Mouse (Mus musculus) gonadal fat pad, adult 2 months (tissue): ENCODE measurements around the gene Elane. TPM values are rescaled to one million over a fixed set of nuclear protein-coding genes. Genes with fewer than 3 reads are reported as not detected.

Experiments used
- DNase-seq: peaks from one replicate; pipeline ENCODE4 v3.0.0-alpha.2; 2012; ENCODE audit warnings: low read depth
- polyA plus RNA-seq: library from polyadenylated mRNA; depleted of rRNA; stranded (reverse); fragments of >200 nt; gene quantifications from 2 replicates; pipeline ENCODE4 v1.2.3, GENCODE M21; 2012

Gene Elane
- polyA plus RNA-seq, 1 experiment, result 0.74 TPM

GRCm38 (mm10) chr10:79858416-79859074 is 27.5 kb upstream of the Elane start:
- no peak for DNase-seq

- DNase-seq, result no peak
Measured at GRCm38 (mm10) chr10:79859116-79859515, 26.9 kb upstream of the Elane start.

DNA sequence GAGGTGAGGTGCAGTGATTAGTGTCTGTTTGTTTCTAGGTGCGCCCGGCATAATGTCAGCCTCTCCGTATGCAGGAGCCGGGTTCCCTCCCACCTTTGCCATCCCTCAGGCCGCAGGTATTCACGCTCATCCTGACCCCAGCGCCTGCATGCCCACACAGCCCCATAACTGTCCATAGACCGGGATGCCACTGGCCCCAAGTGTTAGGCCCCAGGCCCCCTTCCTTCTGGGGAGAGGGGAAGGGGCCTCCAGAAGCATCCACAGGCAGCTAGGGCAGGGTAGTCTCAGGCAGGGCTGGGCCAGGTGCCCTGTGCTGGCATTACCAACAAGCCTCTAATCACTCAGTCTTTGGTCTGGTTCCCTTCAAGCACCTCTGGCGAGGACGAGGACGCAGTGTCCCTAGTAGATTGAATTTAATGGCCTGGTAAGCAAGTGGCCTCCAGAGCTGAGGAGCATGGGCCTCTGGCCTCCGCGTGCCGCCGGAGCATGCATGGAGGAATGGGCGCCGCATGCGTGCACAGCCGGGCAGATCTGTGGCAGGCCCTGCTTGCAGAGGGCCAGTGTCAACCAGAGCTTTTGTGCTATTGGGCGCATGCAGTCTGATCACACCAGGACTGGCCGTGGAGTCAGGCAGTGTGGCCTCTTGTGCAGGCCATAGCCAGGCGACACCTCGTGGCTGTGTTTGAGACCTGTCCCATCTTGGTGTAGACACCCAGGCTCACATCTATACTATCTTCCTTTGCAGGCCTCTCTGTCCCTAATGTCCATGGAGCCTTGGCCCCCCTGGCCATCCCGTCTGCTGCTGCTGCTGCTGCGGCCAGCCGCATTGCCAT is 25.8 kb upstream of the Elane start:
- no peak for DNase-seq

DNA sequence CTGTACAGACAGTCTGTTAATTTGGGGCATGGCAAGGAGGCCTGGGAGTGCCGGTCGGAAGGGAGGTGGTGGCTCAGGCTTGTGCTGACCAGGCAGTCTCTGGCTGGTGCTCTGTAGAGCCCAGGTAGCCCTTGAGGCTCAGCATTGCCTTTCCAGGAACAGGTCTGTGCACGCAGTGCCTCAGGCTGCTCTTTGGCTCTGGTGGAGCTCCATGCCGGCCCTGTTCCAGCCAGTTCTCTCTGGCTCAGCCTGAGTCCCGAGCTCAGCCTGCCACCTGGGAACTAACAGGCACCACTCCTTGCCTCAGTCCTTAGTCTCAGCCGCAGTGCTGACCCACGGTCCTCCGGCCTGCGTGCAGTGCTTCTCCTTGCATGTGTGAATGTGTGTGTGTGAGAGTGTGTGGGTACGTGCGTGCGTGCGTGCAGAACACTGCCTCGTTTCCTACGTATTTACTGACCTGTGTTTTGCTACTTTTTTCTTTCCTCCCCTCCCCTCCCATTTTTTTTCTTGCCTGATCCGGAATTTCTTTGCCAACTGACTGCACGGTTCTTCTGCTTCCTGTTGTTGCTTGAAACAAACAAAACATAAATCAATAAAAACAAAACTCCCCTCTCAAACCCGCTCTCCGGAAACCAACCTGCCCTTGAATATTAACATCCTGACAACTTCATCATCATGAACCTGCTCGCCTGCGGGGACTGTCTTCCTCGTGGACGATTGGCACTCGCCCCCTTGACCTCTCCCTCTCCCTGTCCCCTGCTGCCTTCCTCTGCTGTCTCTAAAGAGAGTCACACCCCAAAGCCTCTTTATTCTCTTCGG is 24.6 kb upstream of the Elane start:
- peak; percentile 82 for DNase-seq

GRCm38 (mm10) chr10:79862049-79862788 is 23.8 kb upstream of the Elane start:
- no peak for DNase-seq

- no peak for DNase-seq
Measured at GRCm38 (mm10) chr10:79862925-79863324, 23.1 kb upstream of the Elane start.

- DNase-seq, result no peak
Measured at GRCm38 (mm10) chr10:79864351-79865188, 21.5 kb upstream of the Elane start.

DNA sequence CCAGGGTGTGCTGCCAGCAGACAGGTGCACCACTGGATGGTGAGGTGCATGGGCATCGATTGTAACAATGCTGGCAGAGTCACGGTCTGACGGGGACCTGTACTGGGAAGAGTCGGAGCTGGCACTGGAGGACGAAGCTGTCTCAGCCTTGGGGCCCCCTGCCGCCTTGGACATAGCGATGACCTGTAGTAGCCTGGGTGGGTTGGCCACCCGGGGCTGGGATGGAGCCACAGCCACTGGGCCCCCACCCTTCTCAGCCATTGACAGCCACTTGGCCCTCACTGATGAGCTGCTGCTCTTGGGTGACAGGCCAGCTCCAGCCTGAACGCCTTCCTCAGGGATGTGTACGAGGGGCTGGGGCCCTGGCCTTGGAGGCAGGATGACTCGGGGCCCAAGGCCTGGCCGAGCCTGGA is 20.9 kb upstream of the Elane start:
- DNase-seq, result no peak

DNA sequence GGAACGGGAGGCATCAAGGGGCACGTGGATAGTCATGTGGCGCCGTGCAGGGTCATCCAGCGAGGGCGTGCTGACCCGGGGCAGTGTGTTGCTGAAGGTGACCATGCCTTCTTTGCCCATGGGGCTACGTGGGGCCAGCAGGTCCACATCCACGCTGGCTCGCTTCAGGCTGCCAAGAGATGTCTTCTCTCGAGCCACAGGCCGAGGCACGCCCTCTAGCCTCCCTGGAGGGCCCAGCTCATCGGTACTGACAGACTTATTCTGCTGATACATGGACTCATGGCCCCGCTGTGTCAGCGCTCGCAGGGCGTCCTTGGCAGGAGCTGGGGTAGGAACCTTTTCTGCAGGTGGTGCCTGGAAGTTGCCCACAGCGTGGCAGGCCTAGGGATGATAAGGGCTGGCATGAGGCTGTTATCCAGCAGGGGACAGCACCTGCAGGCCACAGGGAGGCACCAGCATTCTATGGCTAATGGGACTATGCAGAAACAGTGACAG is 20.2 kb upstream of the Elane start:
- no peak for DNase-seq

DNA sequence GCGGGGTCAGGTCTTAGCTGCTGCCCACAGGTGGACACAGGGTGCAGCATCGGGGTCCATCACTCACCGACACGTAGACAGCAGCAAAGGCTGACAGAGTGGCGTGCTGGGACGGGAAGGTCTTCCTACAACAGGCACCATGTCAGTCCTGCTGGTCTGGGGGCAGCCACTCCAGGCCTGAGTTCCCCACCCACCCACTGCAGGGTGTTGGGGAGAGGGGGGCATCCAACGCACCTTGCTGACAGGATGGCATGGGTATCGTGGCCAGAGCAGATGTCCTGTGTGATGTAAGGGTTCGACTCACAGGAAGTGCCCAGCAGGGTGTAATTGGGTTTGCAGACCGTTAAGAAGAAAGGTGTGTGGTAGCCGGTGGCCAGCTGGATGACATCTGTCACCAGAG is 19.4 kb upstream of the Elane start:
- no peak for DNase-seq

- DNase-seq, result no peak
Measured at GRCm38 (mm10) chr10:79871845-79872244, 14.2 kb upstream of the Elane start.

DNA sequence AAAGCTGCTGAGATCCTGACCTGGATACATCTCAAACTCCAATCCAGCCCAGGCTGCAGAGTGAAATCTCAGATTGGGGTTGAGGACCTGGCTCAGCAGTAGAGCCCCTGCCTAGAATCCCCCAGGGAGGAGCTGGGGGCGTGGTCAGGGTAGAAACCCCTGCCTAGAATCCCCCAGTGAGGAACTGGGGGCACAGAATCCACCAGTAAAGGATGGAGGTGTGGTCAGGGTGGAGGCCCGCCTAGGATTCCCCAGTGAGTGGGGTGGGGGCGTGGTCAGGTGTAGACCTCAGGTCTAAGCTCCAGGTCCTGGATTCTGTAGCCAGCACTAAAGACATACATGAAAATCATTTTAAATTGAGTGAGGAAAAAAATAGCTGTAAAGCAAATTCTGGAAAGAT is 13.2 kb upstream of the Elane start:
- no peak for DNase-seq

- no peak for DNase-seq
Measured at GRCm38 (mm10) chr10:79873313-79873712, 12.7 kb upstream of the Elane start.

DNA sequence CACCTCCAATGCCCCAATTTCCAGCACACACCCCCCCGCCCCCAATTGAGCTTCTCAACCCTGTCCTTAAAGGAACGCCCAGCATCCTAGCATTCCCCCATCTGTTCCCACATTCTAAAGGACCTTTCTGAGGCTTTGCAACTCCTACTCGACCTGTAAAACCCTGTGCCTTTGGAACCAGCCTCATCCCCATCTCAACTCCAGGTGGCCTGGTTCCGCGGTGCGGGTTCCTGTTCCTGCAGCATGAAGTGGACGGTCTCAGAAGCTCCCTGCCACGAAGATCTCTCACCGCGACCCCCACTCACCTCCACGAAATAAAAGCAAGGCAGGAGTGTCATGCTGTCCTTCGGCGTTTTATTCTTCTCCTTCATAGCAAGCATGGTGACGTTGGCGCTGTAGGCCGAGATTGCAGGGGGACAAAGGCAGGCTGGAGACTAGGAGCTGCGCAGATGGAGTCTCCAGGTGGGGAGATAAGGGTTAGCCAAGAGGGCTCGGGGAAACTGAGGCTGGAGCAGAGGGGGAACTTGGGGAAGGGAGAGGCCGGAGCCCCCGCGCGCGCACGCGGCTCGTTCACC is 12.2 kb upstream of the Elane start:
- DNase-seq, result no peak

DNA sequence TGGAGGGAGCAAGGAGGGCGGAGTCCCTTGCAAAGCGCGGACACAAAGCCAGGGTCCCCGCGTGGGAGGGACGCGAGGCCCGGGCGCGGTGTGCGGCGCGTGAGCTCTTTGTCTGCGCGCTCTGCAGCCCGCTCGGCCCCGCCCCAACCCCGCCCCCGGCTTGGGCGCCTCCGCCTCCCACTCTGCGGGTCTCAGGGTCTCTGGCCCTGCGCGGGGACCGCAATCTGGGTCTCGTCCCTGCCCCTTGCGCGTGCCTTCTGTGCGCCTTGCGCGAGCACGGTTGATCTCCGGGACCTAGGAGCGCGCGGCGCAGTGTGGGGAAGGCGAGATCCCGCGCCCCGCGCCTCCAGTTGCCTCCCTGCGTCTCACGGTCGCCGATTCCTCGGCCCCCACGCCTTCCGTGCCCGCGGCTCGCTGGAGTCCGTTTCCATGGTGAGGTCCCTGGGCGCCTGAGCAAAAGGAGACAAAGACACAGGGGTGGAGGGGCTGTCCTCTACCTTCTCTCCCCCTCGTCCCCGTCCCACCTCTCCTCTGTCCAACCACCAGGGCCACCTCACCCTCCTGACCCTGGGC is 11.7 kb upstream of the Elane start, which contains the start of the genes Prtn3 and Plppr3:
Gene Prtn3, plus strand, starts transcription at position 187 of the 573 bp plus-strand sequence.
Gene Plppr3, minus strand, starts transcription at position 345 of the 573 bp plus-strand sequence.
- DNase-seq, result no peak

GRCm38 (mm10) chr10:79877174-79877573 is 8.9 kb upstream of the Elane start:
- DNase-seq, result no peak

- DNase-seq, result no peak
Measured at GRCm38 (mm10) chr10:79877757-79878156, 8.3 kb upstream of the Elane start.

DNA sequence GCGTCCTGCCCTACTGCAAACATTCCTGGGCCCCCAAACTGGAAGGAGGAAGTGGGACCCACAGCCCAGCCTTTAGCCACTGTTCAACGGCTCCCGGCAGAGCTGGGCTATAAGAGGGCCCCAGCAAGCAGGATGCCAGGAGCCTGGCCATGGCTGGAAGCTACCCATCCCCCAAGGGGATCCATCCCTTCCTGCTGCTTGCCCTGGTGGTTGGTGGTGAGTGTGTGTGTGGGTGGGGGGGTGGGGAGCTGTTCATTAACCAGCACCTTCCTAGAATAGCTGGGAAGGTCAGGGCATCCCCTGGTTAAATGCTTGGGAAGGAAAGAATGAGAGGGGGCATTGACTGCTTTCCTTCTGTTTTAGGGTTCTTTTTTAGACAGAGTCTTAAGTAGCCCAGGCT is 6.5 kb upstream of the Elane start:
- no peak for DNase-seq

DNA sequence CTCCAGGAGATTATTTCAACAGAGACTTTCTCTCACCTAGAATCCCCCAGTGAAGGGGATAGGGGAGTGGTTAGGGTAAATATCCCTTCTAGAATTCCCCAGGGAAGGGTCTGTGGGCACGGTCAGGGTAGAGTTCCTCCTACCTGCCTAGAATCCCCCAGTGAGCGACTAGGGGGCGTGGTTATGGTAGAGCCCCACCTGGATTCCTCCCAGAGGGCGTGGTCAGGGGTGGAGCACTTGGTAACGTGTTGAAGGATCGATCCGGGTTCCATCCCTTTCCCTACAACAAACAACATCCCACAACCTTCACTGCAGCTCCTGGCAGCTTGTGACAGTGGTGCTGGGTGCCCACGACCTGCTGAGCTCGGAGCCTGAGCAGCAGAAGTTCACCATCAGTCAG is 5.3 kb upstream of the Elane start:
- DNase-seq, result no peak

GRCm38 (mm10) chr10:79881981-79882380 is 4.1 kb upstream of the Elane start:
- DNase-seq, result no peak
